Mouse (Mus musculus): Measurements from ENCODE around the gene Fosl1. TPM values are rescaled to one million over a fixed set of nuclear protein-coding genes. Genes with fewer than 3 reads are reported as not detected.

The Fosl1 gene
- total RNA-seq, 2 experiments from 2014 or later = not detected

DNA sequence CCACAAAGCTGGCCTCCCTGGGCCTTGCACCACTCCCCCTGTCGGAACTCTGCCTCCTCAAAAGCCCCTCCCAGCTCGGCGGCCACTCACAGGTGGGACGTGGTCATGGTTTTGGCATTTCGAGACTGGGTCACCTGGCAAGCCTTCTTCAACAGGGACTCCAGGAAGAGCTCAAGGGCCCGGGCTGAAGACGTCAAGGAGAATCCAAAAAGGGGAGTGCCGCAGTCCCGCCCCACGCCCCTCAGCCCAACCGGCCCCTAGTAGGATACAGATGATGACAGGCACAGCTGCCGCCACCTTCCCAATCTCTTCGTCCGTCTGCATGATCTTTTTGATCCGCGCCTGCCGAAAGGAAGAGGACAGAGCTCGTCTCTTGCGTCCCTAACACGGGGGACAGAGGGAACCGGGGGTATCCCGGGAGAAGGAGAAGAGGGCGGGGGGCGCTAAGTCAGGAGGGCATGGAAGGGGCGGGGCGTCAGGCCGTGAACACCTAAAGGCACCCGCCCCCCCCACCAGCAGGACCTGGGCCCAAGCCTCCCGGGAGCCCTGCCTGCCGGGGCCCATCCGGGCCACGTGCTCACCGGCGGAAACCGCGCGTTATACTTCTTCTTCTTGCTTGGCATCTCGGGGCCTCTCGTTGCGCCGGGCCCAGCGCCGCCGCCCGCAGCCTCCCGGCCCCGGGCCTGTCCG, 23.1 kb upstream of the Fosl1 start:
- peak; percentile 63 to 69 for DNase-seq (ENCODE audit: low spot score in 2 of 2)

DNA sequence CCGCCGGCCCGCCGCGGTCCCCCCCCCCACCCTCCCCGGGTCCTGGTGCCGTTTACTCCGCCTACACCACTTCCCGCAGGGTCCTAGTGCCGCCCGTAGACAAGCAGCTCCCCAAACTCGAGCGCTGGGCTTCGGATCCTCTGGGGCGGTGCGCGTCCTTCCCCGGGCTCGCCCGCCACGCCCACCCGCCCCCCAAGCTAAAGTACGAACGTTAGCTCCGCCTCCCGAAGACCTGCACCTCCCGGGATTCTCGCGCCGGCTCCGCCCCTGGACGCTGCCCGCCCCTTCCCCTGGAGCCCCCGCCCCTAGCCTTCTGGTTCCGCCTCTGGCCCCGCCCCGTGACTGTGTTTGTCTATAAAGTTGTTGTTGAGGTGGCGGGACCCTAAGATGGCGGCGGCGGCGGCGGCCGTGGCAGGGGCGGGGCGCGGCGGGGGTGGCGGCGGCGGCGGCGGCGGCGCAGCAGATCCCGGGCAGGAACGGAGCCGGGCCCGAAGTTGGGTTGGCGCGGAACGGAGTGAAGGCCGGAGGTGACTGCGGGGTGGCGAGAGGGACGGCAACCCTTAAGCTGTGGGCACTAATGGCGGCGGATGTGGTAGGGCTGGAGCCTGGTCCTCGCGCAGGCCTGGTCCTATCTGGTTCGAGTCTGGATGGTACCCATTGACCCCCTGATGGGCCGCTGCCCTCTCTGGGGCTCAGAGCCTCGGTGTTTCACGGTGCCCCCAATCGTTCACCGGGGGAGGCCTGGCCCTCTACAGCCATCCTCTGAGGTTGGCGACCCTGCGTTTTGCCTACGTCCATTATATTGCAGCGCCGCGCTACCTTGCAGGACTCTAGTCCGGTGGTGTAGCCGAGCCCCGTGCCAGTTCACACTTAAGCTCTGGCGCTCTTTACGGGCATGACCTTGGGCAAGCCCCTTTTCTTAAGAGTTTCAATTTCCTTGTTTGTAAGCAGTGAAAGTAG, 22.3 kb upstream of the Fosl1 start, which contains the start of the genes Drap1 and AI837181:
Gene Drap1 (minus strand): TSS at position 198 of the 960 bp plus-strand sequence.
Gene AI837181 (plus strand): TSS at position 363 of the 960 bp plus-strand sequence.
- DNase-seq (ENCODE audit: low spot score in 2 of 2) = peak; percentile 92 to 95

DNA sequence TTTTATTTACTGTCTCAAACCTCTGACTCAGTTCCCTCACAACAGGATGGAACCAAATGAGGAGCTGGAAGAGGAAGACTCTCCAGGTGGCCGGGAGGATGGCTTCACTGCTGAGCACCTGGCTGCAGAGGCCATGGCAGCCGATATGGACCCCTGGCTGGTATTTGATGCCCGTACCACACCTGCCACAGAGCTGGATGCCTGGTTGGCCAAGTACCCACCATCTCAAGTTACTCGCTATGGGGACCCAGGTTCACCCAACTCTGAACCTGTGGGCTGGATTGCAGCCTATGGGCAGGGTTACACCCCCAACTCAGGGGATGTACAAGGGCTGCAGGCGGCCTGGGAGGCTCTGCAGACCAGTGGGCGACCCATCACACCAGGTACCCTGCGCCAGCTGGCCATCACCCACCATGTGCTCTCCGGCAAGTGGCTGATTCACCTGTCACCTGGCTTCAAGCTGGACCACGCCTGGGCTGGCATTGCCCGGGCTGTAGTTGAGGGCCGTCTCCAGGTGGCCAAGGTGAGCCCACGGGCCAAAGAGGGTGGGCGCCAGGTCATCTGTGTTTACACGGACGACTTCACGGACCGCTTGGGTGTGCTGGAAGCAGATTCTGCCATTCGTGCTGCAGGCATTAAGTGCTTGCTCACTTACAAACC, 21.3 kb upstream of the Fosl1 start:
- DNase-seq (ENCODE audit: low spot score in 2 of 2) = no peak

DNA sequence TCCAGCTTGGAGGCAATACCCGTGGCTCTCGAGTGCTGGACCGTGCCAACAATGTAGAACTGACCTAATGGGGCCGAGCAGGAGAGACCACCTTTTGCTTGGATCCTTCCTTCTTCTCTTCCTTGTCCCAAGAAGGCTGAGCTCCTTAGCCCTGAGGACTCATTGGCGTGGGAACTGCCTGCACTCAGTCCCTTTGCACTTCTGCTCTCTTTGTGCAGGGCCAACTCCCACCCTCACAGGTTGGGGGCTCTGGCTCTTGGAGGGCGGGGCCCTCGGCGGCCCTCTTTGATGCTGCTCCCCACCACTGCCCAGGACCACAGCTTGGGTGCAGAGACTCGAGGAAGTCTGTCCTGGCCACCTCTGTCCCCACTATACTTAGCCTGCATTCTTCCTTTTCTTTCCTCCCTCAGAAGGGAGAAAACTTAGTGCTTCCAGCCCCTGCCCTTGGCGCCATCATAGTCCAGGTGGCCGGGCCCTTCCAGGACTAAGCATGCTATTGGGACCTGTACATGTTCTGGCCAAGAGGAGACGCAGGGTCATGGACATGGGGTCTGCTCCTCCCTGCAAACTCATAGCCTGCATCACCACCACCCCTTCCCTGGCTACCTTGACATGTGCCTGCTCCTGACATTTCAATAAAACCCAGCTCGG, 20.6 kb upstream of the Fosl1 start:
- DNase-seq (ENCODE audit: low spot score in 2 of 2) = no peak

DNA sequence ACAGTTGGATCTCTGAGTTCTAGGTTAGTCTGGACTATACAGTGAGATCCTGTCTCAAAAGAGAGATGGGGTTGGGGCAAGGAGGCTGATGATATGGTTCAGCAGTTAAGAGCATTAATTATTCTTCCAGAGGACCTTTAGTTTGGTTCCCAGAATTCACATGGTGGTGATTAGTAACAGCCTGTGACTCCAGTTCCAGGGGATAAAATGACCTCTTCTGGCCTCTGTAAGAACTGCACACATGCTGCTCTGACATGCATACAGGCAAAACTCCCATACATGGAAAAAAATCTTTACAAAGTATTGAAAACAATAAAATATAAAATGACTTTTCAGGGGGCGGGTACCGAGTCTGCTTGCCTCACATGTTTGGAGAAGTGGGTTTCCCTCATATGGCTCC, 19.3 kb upstream of the Fosl1 start:
- no peak for DNase-seq (ENCODE audit: low spot score in 2 of 2)

DNA sequence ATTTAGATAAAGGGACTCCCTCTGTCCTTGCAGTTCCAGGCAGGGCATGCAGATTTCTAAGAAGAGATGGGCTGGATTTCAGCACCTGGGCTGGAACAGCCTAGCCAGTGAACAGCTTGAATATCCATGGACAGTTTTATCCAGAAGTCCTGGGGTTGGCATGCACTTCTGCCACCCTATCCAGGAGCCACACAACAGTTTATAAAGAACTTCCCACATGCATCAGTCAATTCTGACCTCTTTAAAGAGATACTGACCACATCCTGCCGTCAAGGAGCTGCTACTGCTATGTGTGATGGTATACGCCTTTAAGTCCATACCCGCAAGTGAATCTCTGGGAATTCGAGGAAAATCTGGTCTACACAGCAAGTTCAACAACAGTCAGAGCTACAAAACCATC, 18.1 kb upstream of the Fosl1 start:
- no peak for DNase-seq (ENCODE audit: low spot score in 2 of 2)

DNA sequence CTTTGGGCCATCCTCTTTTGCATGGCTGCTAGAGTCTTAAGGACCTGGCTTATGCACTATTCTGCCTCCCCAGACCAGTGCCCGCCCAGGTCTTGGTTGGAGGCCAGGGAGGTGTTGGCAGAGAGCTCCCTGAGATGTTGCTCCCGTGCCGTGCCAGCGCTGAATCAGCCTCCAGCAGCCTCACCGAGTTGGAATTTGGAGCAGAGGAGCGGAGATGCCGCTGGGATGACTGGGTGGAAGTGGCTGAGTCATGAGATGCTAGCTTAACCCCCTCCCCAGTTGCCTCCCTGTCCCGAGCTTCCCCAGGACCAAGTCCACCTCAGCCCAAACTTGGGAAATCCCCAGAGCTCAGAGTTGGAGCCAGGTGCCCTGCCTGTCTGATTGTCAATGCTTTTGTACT, 17.5 kb upstream of the Fosl1 start:
- no peak for DNase-seq (ENCODE audit: low spot score in 2 of 2)

DNA sequence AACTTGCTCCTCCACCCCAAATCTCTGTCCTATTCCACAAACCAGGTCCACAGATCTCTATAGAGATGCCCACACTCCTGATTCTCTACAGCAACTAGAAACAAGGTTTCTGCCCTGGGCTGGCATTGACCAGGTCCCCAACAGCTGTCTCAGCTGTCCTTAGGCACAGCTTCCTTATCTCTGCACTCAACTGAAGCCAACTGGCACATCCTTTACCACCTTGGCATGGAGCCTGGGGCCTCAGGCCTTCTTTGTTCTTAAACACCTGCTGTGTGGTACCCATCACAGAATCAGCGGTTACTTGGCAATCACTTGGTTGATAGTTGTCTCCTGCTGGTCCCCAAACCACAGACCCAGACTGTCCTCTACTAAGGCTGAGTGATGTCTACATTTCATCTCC, 16.9 kb upstream of the Fosl1 start:
- DNase-seq (ENCODE audit: low spot score in 2 of 2) = no peak

DNA sequence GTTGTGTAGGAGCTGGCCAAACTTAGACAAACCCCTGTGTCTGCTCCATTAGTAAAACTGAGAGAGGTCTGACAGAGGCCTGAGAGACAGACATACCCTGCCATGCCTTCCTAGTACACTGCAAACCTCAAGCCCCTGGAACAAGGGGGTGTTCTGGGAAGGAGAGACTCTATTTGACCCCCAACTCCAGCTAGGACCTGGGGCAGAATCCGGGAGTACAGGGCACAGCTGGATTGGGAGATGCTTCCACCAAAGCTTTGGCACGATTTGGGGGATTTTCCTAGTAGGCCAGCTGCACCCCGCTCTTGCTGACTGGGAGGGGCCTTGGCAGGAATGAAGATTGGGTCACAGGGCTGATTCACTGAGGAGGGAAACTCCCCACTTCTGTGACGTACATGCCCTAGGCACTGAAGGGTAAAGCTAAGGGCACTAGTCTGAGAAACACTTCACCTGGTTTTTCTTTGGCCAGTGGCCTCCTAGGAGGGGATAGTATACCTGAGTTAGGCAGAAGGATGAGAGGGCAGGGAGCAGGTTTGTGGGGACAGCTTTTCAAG, 15.4 kb upstream of the Fosl1 start:
- no peak for DNase-seq (ENCODE audit: low spot score in 2 of 2)

DNA sequence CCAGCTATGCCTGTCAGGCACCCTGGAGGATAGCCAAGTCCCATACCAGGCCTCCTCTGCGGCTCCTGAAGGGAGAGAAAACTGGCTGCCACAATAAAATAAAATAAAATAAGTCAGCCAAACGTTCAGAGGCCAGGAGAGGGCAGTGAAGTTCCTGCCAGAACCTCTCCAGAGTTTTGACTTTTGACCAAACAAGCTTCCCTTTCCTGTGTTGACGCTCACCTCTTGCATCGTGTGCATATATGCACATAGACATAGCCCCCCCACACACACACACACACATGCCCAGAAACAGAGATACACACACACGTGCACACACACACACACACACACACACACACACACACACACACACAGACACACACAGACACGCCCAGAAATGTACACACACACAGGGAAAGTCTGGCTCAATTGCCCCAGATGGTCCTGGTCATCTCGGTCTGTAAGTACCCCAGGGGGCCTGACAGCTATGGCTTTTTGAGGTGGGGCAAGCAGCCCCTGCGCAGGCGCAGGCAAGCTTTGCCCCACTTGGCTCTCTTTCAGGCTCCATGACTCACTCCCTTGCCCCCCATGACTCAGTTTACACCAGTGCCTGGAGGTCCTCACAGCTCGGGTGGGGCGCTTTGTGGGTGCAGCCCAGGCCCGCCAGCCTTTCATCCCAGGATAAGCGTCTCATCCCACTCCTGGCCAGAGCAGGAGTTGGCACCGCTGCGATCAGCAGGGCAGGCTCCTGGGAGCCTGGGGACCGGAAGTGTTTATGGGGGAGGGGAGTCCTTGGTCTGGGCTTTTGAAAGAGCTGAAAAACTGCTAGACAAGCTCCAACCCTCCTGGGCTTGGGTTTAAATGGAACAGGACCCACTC, 14.1 kb upstream of the Fosl1 start:
- no peak for DNase-seq (ENCODE audit: low spot score in 2 of 2)

DNA sequence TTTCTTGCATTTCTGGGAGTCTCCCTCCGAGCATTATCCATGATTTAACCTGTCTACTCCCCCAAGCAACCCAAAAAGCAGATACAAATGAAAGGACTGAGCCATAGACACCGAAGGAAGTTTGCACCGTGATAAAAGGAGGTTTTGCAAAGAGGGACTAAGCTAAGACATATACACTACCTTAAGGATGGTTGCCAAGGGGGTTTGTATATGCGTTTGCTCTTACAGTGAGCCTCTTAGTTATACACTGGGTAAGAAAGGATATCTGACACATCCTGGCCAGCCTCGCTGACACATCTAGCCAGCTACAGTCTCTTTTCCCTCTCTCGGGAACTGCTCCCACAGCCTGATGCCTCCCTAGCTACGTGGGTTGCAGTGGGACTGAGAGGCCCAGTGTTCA, 13.4 kb upstream of the Fosl1 start:
- DNase-seq (ENCODE audit: low spot score in 2 of 2) = no peak

DNA sequence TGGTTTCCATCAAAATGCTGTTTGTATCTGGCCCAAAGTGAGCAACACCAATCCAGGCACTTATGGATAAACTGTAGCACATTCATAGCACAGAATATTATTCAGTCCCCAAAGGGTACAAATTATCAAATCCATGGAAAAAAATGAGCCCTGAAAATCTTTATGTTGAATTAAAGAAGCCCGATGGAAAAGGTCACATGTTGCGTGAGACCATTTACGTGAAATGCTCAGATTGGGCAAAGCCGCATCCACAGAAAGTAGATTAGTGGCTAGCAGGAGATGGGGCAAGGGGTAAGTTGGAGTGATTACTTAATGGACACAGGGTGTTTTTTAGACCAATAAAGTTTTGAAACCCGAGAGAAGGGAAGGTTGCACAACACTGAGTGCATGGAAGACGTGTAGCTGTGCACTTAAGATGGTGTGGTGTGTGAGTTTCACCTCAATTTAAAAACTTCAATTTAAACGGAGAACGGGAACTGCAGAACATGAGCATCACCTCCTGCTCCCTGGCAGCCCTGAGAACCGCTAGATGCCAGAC, 2.9 kb upstream of the Fosl1 start:
- no peak for DNase-seq (ENCODE audit: low spot score in 2 of 2)

DNA sequence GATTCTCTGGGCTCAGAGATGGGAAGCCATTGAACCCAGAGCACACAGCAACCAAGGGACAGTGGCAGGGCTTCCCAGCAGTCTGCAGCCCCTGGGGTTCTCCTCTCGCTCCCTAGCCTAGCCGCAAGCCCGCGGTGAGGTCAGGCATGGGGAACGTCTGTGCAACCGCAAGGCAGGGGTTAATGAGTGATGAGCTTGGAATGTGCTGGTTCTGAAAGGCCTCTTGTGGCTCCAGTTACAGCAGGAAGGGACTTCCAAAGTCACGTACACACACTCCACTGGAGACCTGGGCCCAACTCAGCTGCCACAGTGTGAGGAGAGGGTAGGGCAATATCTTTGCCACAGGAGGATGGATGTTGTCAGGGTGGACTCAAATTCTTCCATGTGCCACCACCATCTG, 2.4 kb upstream of the Fosl1 start:
- DNase-seq (ENCODE audit: low spot score in 2 of 2) = no peak

DNA sequence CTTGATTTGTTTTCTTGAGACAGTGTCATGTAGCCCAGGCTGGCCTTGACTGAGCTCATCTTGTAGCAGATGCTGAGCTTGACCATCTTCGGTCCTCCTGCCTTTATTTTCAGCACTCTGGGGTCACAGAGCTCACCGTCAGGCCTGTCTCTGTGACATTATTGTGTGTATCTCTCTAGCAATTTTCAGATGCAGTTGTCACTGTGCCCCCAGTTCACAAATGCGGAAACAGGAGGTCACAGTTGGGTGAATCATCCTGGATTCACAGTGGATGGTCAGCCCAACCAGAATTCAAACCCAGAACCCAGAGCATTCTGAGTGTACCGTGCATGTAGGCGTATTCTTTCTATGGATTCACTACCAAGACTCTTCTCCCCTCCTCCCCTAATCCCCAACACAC, 1.6 kb upstream of the Fosl1 start:
- DNase-seq (ENCODE audit: low spot score in 2 of 2) = no peak

DNA sequence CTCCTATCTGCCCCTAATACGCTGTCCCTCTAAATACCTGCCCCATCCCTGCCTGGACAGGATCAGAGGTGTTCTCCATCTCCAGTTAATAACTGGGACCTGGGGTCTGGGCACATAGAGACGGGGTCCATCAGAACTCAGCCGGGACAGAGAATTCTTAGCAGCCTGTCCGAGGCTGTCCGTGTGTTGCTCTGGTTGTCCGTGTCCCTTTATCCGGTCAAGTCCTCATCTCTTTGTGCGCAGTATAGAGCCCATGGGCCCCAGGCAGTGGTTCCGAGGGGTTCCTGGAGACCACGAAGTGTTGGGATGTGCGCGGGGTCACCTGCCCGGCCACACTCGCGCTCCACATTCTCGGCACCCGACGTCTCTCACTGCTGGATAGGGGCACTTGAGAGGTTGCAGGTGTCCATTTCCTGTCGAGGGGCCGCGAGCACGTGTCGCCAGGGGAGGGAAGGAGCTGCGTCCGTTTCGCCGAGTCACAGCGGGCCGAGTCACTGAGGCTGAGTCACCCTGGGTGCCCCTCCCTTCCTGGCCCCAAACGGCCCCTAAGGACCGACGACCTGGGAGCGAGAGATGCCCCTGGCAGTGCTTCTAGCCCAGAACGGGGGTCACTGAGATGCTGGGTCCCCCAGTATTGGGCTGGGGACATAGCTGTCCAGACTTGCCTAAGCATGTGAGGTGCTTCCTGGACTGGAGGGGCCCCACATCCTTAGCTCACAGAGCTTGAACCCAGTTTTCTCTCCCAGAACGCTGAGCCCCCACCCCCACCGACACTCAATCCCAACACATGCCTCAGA, 1.2 kb downstream of the Fosl1 start:
- DNase-seq (ENCODE audit: low spot score in 2 of 2) = no peak

DNA sequence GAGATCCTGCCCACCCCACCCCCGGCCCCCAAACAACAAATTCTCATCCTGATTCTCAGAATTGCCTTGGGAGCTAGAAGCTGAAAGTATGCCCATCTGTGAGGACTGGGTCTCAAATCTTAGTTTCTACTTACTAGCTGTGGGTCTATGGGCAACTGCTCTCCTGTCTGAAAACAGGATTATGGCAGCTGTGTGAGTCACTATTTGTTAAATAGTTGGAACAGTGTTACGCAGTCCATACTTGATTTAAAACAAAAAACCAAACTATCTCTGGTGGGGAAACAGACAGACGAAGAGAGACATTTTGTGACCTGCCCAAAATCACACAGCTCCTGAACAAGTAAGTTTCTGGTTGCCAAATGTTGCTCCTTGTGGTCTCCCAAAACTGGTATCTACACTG, 2.3 kb downstream of the Fosl1 start:
- DNase-seq (ENCODE audit: low spot score in 2 of 2) = no peak

DNA sequence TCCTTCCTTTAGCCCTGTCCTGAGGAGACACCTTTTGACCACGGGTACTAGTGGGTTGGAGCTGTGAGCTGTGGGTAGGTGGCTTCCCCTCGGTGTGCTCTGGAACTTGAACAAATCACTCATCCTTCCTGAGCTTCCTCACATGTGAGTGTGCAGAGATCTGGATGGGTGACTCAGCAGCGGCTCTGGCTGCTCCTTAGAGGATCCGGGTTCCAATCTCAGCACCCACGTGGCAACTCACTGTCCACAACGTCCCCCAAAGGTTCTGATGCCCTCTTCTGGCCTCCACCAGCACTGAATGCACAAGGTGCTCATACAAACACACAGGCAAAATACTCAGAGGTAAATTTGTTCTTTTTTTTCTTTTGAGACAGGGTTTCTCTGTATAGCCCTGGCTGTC, 4.4 kb downstream of the Fosl1 start:
- DNase-seq (ENCODE audit: low spot score in 2 of 2) = no peak

DNA sequence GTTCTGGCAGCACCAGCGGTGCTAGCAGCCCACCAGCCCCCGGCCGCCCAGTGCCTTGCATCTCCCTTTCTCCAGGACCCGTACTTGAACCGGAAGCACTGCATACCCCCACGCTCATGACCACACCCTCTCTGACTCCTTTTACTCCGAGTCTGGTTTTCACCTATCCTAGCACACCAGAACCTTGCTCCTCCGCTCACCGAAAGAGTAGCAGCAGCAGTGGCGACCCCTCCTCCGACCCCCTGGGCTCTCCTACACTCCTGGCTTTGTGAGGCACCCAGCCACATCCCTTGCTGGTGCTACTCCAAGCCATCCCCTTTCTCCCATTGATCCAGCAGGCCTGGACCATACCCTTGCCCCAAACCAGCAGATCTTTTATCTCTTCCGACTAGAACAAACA, 7.7 kb downstream of the Fosl1 start:
- no peak for DNase-seq (ENCODE audit: low spot score in 2 of 2)

DNA sequence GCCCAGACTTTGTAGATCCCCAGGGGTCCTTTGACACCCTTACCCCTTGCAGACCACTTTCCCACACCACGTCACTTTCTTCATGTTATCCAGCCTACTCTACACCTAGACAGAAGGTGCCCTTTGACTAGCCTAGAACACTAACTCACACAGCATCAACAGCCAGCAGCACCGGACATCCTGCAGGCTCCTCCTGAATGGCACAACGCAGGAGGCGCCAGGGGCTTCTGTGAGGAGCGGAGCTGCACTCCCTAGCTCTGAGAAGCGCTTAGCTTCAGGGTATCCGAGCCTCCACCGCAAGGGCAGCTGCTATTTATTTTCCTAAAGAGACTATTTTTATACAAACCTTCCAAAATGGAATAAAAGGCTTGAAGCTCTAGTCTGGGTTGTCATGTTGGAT, 8.2 kb downstream of the Fosl1 start:
- DNase-seq (ENCODE audit: low spot score in 2 of 2) = no peak

Data from layer of hippocampus, postnatal 14 days (tissue).